Mouse (Mus musculus): ENCODE data around the gene Cmtm6.
"Not testable (repeated sequence)": the region's sequence is repeated elsewhere in the genome, so short reads cannot be mapped to it uniquely, and the experiment has no call there.

Gene Cmtm6

DNA sequence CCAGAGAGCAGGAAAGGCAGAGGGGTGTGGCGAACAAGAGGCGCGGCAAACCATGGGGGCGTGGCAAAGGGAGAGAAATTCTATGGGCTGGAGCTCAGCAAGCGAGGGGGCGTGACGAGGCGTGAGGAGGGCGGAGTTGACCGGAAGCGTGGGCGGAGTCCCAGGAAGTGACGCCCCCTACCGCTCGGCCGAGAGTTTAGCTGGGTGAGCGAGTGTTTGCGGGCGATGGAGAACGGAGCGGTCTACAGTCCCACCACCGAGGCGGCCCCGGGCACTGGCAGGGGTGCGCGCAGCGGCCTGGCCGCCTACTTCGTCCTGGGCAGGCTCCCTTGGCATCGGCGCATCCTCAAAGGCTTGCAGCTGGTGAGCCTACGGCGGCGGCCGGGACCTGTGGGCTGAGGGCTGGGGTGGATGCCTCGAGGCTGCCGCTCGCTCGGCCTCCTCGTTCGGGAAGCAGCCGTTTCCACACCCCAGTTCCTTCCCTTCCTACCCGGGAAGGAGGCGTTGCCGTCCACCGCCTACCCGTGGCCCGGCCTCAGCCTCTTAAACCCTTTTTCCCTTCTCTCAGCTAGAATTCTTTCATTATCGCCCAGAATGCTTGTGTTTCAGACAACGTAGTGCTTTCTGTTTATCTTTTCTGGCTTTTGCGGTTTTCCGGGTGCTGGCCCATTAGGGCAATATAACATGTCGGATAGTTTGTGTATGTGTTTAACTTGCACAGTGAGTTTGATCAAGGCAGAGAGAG, at the start of gene Cmtm6:
Gene Cmtm6, plus strand, starts transcription at position 106 of the 745 bp plus-strand sequence.
- DNase-seq, result peak; percentile 100

DNA sequence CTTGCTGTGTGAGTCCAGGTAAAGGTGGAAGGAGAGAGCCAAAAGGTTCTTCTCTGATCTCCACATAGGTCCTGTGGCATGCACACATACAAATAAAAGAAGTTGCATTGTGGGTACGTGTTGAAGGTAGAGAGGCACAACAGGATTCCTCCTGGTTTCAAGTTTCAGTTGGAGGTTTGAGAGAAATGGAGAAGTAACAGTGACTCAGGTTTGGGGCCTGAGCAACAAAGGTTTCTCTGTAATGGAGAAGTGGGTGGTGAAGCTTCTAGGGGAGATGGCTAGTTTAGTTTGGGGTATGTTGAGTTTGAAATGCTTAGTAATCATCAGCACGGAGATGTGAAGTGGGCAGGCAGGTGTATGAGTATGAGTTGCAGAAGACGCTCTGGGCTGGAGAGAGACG, 48.7 kb upstream of the Cmtm6 start:
- DNase-seq, result no peak

DNA sequence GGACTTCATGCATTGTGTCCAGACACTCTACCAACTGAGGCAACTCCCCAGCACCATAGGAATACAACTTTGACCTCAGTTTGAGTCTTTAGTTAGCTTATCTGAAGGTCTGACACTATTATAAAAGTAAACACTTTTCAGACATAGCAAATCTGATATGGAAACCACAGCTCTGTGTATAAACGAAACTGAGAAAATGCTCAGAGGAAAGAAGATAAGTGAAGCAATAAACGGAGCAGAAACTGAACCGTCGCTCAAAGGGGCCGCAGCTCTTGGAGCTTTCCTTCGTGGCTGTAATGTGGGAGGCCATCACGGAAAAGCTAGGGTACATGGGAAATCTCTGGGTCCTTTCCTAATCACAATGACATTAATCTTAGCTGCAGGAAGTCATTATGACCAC, 44.7 kb upstream of the Cmtm6 start:
- DNase-seq, result no peak

DNA sequence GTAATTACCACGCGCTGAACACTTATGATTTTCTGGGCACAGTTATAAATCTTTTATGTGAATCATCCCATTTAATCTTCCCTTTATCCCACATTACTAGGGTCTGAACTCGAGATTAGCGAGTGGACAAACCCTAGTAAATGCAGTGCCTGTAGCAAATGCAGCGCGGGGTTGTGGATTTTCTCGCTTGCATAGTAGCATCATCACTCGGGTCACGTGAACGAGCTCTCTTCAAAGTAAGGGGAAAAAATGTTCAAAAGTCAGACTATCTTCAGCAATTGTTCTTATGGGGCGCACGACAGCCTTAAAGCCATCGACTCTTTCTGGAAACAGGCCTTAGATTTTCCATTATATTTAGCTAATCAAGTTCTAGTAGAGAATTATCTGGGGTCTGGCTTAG, 43.3 kb upstream of the Cmtm6 start:
- DNase-seq, result no peak

DNA sequence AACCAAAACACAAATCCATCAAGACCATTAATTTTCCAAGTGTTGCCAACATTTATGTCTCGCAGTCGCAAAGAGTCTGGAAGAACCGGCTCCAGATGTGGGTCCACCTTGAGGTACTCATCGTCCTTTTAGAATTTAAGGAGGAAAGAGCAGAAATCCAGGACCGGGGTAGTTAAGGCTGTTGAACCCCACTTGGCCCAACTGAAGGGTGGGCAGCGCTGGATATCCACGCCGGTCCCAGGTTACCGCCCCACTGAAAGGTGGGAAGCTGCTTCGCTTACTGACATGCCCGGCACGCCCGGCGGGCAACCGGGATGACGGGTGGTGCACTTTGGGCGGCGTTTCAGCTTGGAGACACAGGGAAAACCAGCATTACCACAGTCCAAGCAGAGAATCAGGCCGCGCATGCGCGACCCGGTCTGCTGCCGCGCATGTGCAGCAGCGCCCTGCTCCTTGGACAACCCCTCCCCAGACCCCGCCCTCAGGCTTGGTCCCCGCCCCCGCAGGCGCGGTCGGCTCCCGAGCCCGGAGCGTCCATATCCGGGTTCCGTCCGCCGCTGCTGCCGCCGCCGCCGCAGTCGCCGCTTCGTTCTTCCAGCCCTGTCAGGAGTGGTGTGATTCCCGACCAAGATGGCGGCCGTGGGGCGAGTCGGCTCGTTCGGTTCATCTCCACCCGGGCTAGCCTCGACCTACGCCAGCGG, 42.5 kb upstream of the Cmtm6 start, which contains the start of gene Dync1li1:
Gene Dync1li1, plus strand, starts transcription at position 539 of the 701 bp plus-strand sequence.
- DNase-seq, result peak; percentile 99

DNA sequence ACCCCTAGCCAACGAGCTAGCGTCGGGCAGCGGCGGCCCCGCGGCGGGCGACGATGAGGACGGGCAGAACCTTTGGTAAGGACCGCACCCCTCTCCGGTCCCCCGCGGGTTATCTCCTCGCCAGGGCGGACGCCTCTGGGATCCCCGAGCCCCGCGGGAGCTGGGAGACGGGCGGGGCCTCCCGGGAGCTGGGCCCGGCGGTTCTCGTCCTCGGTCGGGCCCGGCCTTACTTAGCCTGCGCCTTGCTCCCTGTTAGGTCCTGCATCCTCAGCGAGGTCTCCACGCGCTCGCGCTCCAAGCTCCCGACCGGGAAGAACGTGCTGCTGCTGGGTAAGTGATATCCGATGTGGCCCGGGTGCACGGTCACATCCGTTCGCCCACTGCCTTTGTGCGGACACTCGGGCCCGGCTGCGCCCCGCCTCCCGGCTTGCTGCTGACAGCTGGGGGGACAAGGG, 41.9 kb upstream of the Cmtm6 start:
- no peak for DNase-seq

DNA sequence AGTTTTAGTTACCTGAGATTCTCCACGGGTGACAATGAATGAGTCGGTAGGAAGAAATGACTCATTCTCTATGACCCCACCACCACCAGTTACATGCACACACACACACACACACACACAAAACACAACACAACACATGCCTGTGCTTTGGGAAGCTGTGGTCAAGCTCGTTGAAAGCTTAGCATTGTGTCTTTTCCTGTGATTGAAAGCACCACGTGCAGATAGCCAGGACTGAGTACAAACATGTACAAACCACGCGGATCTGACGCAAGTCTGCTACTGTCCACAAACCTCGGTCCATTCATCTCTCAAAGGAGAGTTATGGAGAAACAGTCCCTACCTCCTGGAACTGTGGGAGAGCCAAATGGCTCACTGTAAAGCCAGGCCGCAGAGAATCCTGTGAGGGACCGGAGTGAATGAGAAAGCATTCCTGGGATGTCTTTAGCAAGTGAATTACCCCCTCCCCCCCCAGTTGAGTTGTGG, 40.8 kb upstream of the Cmtm6 start:
- DNase-seq, result no peak

DNA sequence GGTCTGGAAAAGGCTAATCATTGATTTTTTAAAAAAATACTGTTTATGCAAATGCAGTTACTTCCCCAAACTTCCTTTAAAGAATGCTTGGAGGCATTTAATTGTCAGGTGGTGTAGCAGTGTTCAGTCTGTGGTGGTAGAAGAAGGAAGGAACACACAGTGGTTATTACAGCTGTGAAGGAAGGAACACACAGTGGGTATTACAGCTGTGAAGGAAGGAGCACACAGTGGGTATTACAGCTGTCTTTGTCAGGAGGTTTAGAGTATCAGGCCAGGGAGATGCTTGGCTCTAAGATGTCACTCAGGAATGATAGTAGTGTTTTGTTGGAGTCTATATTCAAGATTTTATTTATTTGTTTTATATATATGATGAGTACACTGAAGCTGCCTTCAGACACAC, 39.8 kb upstream of the Cmtm6 start:
- no peak for DNase-seq

DNA sequence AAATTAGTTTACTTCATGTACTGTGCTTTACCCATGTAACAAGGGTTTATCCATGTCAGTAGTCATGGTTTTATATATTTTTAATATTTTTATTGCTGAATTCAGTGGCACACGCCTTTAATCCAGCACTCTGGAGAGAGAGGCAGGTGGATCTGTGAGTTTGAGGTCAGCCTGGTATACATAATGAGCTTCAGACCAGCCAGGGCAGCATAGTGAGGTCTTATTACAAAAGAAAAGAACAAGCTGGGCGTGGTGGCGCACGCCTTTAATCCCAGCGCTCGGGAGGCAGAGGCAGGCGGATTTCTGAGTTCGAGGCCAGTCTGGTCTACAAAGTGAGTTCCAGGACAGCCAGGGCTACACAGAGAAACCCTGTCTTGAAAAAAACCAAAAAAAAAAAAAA, 35.3 kb upstream of the Cmtm6 start:
- DNase-seq, result not testable (repeated sequence)

DNA sequence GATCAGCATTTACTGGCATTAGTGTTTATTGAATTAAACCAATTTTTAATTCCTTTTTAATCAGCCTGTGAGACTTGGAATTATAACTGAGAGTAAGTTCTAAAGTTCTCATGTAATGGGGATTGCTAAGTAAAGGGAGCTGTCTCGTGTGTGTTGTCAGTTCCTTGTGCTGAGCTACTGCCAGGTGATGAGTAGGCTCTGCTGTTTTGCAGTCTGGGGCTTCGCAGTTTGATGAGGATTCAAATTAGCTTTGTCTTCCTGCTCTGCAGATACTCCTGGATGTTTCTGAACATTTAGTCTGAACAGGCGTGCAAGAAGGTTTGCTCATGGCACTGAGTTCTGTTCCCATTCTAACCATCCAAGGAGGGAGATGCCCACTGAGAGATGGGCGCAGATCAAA, 33.8 kb upstream of the Cmtm6 start:
- no peak for DNase-seq

DNA sequence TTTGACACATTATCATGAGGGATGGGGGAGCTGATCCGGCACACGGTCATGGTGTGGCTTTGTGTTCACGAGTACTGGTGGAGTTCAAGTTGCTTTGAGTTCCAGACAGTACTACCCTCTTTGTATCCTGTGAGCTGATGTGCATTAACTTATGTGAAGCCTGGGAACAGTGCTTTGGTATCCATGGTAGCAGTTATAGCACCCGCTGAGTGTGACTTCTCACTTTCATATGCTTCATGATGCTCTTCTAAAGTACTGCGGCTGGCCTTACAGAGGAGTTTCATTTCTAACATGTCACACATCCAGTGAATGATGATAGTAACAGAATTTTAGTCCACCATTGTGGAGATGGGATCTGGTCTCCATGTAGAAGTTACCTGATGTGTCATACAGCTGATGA, 33.0 kb upstream of the Cmtm6 start:
- DNase-seq, result no peak

DNA sequence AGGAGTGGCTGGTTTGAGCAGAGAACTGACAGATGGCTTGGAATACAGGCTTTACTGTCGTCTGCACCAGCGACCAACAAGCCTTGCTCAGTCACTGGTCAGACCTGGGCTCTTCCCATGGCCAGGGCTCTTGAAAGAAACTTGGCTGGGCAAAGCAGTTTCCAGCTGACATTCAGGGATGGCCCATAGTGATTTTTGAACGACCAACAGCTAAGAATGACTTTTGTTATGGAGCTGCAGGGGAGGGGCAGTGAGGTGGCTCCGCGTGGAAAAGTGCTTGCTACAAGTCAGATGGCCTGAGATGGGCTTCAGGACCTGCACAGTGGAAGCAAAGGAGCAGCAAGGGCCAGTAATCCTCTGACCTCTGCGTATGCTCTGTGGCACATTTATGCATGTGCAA, 31.7 kb upstream of the Cmtm6 start:
- DNase-seq, result no peak

DNA sequence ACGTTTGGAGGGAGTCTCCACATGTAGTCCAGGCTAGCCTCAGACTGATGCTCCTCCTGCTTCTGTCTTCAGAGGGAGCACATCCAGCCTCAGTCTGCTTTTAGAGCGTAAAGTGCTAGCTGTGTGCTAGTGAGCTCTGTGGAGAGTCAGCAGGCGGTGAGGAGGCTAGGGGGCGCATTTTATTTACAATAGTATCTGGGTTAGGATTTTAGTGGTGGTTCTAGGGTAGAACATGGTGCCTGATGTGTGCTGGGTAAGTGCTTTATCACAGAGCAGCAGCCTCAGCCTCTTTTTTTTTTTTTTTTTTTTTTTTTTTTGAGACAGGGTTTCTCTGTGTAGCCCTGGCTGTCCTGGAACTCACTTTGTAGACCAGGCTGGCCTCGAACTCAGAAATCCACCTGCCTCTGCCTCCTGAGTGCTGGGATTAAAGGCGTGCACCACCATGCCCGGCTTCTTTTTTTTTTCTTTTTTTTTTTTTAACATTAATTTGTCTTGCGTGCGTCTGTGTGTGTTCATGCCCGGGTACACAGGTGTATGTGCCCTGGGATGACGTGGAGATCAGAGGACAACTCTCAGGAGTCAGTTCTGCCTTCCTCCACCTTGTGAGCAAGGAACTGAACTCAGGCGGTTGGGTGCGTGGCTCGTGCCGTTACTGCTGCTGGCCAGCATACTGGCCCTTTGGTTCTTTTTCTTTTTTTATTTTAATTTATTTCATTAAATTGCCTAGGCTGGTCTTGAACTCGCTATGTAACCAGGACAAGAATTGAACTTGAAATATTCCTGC, 30.8 kb upstream of the Cmtm6 start:
- DNase-seq, result no peak

DNA sequence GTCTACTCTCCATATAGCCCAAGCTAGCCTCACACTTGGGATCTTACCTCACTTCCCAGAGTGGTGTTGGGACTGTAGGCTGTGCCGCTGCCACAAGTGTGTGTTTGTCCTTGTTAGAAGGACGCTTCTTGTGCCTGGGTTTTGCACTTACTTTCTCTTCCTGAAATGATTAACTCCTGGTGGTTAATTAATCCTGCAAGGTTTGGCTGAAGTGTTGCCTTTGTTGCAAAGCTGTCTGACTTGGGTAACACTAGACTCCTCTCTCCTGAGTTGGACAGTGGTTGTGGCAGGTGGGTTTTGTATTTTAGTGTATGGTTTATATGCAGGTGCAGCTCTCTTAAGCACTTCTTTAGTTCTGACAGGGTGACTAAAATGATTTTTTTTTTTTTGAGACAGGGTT, 29.9 kb upstream of the Cmtm6 start:
- DNase-seq, result no peak

DNA sequence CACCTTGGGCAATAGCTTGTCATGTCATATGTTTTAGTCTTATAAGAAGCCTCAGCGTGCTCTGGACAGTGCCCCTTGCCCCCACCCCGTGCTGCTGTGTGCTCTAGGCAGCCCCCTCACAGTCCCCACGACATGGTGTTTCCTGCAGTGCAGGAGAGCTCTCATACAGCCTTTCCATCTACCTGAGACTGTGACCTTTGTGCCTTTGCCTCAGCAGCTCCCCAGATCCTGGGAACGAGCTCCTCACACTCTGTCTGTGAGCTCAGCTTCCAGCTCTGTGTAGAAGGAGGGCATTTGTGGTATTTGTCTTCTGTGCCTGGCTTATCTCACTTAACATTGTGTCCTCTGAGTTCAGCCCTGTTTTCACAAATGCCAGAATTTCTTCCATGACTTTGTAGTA, 29.0 kb upstream of the Cmtm6 start:
- no peak for DNase-seq

DNA sequence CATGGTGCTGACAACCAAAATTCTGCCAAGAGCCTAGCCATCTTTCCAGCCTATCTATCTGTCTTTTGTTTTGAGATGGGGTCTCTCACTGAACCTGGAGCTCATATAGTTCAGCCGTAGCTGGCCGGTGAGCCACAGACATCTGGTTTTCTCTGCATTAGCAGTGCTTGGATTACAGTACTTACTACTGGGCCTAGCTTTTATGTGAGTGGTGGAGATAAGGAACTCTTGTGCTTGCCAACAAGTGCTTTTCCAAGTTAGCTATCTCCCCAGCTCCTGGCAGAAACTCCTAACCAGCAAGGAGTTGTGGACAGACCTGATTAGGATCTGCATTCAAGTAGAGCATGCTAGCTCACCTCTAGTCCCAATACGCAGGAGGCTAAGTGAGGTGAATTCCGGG, 23.1 kb upstream of the Cmtm6 start:
- no peak for DNase-seq

DNA sequence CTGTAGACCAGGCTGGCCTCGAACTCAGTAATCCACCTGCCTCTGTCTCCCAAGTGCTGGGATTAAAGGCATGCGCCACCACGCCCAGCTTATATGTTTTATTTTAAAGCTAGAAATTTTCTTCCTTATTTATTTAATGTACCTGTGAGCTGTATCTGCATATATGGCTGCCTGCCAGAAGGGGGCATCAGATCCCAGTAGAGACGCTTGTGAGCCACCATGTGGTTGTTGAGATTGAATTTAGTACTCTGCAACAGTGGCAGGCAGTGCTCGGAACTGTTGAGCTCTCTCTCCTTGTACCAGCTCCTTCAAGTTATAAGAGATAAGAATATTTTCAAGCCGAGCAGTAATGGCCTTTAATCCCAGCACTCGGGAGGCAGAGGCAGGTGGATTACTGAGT, 20.6 kb upstream of the Cmtm6 start:
- peak; percentile 67 for DNase-seq

DNA sequence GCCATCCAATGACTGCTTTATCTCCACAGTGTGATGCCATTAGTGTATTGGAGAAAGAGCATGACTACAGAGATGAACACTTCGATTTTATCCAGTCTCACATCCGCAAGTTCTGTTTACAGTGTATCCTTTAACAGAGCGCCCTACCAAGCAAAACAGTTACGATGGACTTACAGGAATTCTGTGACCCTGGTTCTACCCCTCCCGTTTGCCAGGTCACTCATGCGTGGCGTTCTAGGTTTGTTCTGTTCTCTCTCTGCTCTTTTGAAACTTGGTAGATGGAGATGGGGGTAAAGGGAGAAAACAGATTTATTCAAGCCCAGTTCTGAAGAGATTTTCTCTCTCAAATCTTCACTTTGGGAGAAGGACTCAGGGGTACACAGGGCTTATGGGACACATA, 17.4 kb upstream of the Cmtm6 start:
- DNase-seq, result no peak

DNA sequence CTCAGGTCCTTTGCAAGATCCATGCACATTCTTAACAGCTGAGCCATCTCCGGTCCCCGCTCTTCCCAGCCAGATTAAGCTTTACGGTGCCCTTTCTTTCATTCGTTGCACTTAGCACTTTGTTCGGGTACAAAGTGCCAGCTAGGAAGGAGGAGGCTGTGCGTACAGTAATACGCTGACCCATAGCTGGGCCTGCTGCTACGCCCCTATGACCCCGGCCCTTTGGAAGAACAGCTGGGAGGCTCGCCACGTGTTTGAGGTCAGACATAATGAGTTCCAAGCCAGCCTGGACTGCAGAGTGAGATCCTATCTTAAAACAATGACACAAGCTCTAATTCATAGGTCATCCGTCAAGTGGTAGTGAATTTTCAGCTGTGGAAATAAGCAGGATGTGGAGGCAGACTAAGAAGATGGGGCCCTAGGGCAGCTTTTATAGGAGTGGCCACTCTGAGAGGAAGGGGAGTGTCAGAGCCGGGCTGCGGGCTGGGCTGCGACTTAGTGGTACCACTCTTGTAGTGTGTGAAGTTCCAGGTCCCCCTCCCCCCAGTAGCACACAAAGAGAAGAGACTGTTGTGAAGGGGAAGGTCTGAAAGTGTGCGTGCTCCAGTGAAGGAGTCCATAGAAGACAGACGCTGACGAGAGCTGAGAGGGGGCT, 14.1 kb upstream of the Cmtm6 start:
- DNase-seq, result no peak

DNA sequence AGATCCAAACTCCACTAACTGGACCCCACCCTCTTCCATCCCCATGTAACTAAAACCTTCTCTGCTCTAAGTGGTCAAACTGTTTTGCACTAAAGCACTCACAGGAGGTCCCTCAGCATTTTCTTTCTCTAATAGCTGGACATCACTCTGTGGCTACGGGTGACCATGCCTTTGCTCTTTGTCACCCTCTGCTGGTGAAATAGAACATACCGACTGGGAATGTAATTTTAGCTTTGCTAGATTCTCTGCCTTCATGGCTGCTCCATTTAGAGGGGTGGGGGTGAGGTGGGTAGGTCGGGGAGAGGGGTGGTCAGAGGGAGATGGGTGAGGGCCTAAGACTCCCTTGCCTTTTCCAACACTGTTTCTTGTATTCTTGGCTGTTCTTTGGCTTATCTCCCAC, 3.6 kb upstream of the Cmtm6 start:
- no peak for DNase-seq

DNA sequence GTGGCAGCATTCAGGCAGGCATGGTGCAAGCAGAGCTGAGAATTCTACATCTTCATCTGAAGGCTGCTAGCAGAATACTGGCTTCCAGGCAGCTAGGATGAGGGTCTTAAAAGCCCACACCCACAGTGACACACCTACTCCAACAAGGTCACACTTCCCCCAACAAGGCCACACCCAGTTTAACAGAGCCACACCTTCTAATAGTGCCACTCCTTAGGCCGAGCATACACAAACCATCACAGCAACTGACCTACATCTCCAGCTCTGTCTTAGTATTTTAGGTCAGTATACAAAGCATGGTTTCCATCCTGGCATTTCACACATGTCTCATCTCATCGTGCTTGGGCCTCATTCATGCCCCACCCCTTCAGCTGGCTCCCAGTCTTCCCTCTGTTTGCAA, 2.5 kb upstream of the Cmtm6 start:
- not testable (repeated sequence) for DNase-seq

DNA sequence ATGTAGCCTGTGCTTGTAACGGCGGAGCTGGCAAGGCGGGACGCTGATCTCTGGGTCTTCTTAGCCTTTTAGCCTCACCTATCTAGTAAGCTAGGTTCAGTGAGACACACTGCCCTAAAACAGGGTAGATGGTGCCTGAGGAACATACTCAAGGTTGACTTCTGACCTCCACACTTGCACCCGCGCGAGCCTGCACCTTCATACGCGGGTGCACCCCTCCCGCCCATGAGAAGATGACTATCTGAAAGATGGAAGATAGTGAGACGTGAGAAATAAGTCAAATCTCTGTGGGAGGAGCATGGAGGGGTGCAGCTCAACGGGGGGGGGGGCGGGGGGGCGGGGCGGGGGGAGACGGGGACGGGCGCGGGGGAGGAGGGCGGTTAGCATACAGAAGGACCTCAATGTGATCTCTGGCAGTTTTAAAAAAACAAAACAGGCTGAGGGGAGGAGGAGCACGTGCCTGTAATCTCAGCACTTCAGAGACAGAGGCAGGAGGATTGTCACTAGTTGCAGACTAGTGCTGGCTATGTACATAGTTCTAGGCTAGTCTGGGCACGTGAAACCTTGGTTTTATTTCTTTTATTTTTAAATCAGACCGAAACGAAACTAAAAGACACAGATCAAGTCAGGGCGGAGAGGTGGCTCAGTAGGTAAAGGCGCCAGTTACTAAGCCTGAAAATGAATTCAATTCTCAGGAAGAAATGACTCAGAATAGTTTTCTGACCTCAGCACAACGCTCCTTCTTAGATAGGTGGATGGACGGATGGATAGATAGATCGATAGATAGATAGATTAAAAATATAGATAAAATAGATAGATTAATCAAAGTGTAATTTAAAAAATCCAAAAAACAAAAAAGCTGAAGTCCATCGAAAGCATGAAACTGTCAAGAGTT, 758 bp upstream of the Cmtm6 start:
- DNase-seq, result peak; percentile 58

All from thymus, postnatal 4 days (tissue).